Mouse (Mus musculus) midbrain, embryonic 15.5 days (tissue): ENCODE data around the gene Foxp3. TPM values are rescaled to one million over a fixed set of nuclear protein-coding genes. Genes with fewer than 3 reads are reported as not detected.

Experiments used
- ATAC-seq: fragments of 200-750 bp; cut with Nextera tagmentation; replicated peaks from 2 replicates; pipeline ENCODE4 v1.8.0; 2017; ENCODE audit warnings: moderate TSS enrichment
- H3K27ac ChIP-seq: fragments of 300-500 bp; sonication (generic); 2 replicates; pipeline ENCODE4 v1.5.1; 2015; ENCODE audit warnings: mild to moderate bottlenecking, inconsistent platforms
- H3K27me3 ChIP-seq: fragments of 300-500 bp; sonication (generic); replicated peaks from 2 replicates; pipeline ENCODE4 v1.6.1; 2015; ENCODE audit warnings: inconsistent platforms
- H3K36me3 ChIP-seq: fragments of 300-500 bp; sonication (generic); replicated peaks from 2 replicates; pipeline ENCODE4 v1.6.1; 2015; ENCODE audit warnings: inconsistent platforms
- H3K4me1 ChIP-seq: fragments of 300-500 bp; sonication (generic); 2 replicates; pipeline ENCODE4 v1.6.1; 2015; ENCODE audit warnings: inconsistent platforms
- H3K4me2 ChIP-seq: fragments of 300-500 bp; sonication (generic); 2 replicates; pipeline ENCODE4 v1.6.1; 2015; ENCODE audit warnings: inconsistent platforms, mild to moderate bottlenecking, moderate library complexity
- H3K4me3 ChIP-seq: fragments of 300-500 bp; sonication (generic); 2 replicates; pipeline ENCODE4 v1.5.1; 2015; ENCODE audit warnings: mild to moderate bottlenecking, inconsistent platforms
- H3K9ac ChIP-seq: fragments of 300-500 bp; sonication (generic); 2 replicates; pipeline ENCODE4 v1.6.1; 2015; ENCODE audit warnings: mild to moderate bottlenecking, inconsistent platforms
- H3K9me3 ChIP-seq: fragments of 300-500 bp; sonication (generic); 2 replicates; pipeline ENCODE4 v1.6.1; 2016; ENCODE audit warnings: inconsistent platforms
- WGBS: fragments of 180-500 bp; shearing (Covaris S2); methylation state at CpG from one replicate; pipeline ENCODE4 v1.1.7; 2015; ENCODE audit warnings: mixed read lengths; 5-methylcytosine and 5-hydroxymethylcytosine counted together
- polyA plus RNA-seq: library from polyadenylated mRNA; unstranded; fragments of >200 nt; fragmentation: Nextera tagmentation; extraction: Ambion mirVana; gene quantifications from 2 replicates; pipeline ENCODE4 v1.2.1, GENCODE M21; 2015

The Foxp3 gene
- 0.10 TPM in 1 of 2 replicates, not detected in the other for polyA plus RNA-seq

GRCm38 (mm10) chrX:7573176-7574086 is at the start of gene Foxp3:
Gene Foxp3, plus strand, starts transcription at chrX:7573644.
- Histone ChIP-seq H3K36me3 (no peaks in the 10 kb centered on the region), H3K4me2 (peak within 1 kb of the TSS; percentile 65), H3K4me1 (peaks cover 24% of the 10 kb centered on the region), H3K27me3 (no peaks in the 10 kb centered on the region), H3K27ac (peak within 1 kb of the TSS; percentile 93), H3K9me3 (no peaks in the 10 kb centered on the region), H3K9ac (peak within 1 kb of the TSS; percentile 65), H3K4me3 (peak within 1 kb of the TSS; percentile 54)
- ATAC-seq = peak; percentile 8
- 44% methylated on average over 69 of the region's 72 CpGs for WGBS

- Histone ChIP-seq H3K36me3 (no peaks in the 10 kb centered on the region), H3K27ac (no peak overlapping the region), H3K4me3 (no peak overlapping the region), H3K4me1 (no peaks in the 10 kb centered on the region), H3K27me3 (no peaks in the 10 kb centered on the region), H3K4me2 (no peak overlapping the region), H3K9me3 (no peaks in the 10 kb centered on the region), H3K9ac (no peak overlapping the region)
- WGBS = 33% methylated on average over 3 of the region's 3 CpGs
- ATAC-seq = no peak
Observed at GRCm38 (mm10) chrX:7524961-7525360, 48.5 kb upstream of the Foxp3 start.

GRCm38 (mm10) chrX:7553474-7553873 is 20.0 kb upstream of the Foxp3 start:
- Histone ChIP-seq H3K4me2 (no peak overlapping the region), H3K27ac (no peak overlapping the region), H3K9me3 (no peaks in the 10 kb centered on the region), H3K27me3 (no peaks in the 10 kb centered on the region), H3K9ac (no peak overlapping the region), H3K4me1 (no peaks in the 10 kb centered on the region), H3K4me3 (no peak overlapping the region), H3K36me3 (no peaks in the 10 kb centered on the region)
- 93% methylated on average over 4 of the region's 4 CpGs for WGBS
- no peak for ATAC-seq

GRCm38 (mm10) chrX:7563076-7563475 is 10.4 kb upstream of the Foxp3 start:
- Histone ChIP-seq H3K4me2 (no peak overlapping the region), H3K9ac (no peak overlapping the region), H3K9me3 (no peaks in the 10 kb centered on the region), H3K27ac (no peak overlapping the region), H3K4me3 (no peak overlapping the region), H3K4me1 (no peaks in the 10 kb centered on the region), H3K36me3 (no peaks in the 10 kb centered on the region), H3K27me3 (no peaks in the 10 kb centered on the region)
- ATAC-seq = no peak
- WGBS = 23% methylated on average over 2 of the region's 2 CpGs

GRCm38 (mm10) chrX:7566352-7566751 is 7.1 kb upstream of the Foxp3 start:
- no peak overlapping the region for H3K9ac ChIP-seq

GRCm38 (mm10) chrX:7567491-7567890 is 6.0 kb upstream of the Foxp3 start:
- WGBS = 73% methylated on average over 9 of the region's 9 CpGs
- H3K4me1 ChIP-seq = peaks cover 10% of the 10 kb centered on the region
- H3K4me2 ChIP-seq = no peak overlapping the region
- no peaks in the 10 kb centered on the region for H3K27me3 ChIP-seq
- H3K9me3 ChIP-seq = no peaks in the 10 kb centered on the region
- no peak overlapping the region for H3K9ac ChIP-seq
- no peak for ATAC-seq
- no peaks in the 10 kb centered on the region for H3K36me3 ChIP-seq
- no peak overlapping the region for H3K27ac ChIP-seq
- no peak overlapping the region for H3K4me3 ChIP-seq

More at GRCm38 (mm10) chrX:7566352-7566751, 7.1 kb upstream of the Foxp3 start:
- no peaks in the 10 kb centered on the region for H3K27me3 ChIP-seq
- no peak for ATAC-seq
- H3K9me3 ChIP-seq = no peaks in the 10 kb centered on the region
- H3K4me2 ChIP-seq = no peak overlapping the region
- H3K27ac ChIP-seq = no peak overlapping the region
- H3K36me3 ChIP-seq = no peaks in the 10 kb centered on the region
- H3K4me3 ChIP-seq = no peak overlapping the region
- 0 out of 2 replicates have a peak, but pooled peaks cover 4% of the 10 kb centered on the region for H3K4me1 ChIP-seq
- 86% methylated on average over 6 of the region's 6 CpGs for WGBS

GRCm38 (mm10) chrX:7570481-7571175 is 2.8 kb upstream of the Foxp3 start:
- 61% methylated on average over 7 of the region's 7 CpGs for WGBS
- H3K4me3 ChIP-seq = no peak overlapping the region
- H3K9me3 ChIP-seq = no peaks in the 10 kb centered on the region
- H3K27me3 ChIP-seq = no peaks in the 10 kb centered on the region
- ATAC-seq = no peak
- no peak overlapping the region for H3K9ac ChIP-seq
- H3K27ac ChIP-seq = no peak overlapping the region
- H3K4me2 ChIP-seq = no peak overlapping the region
- H3K36me3 ChIP-seq = no peaks in the 10 kb centered on the region
- H3K4me1 ChIP-seq = peaks cover 24% of the 10 kb centered on the region

- Histone ChIP-seq H3K4me2 (no peak overlapping the region), H3K9ac (no peak overlapping the region), H3K27ac (no peak overlapping the region), H3K27me3 (no peaks in the 10 kb centered on the region), H3K4me3 (no peak overlapping the region), H3K36me3 (no peaks in the 10 kb centered on the region), H3K4me1 (peaks cover 24% of the 10 kb centered on the region), H3K9me3 (no peaks in the 10 kb centered on the region)
- 93% methylated on average over 9 of the region's 9 CpGs for WGBS
- no peak for ATAC-seq
Observed at GRCm38 (mm10) chrX:7571565-7572136, 1.8 kb upstream of the Foxp3 start.

GRCm38 (mm10) chrX:7572466-7572865 is 978 bp upstream of the Foxp3 start:
- WGBS = 85% methylated on average over 10 of the region's 10 CpGs
- Histone ChIP-seq H3K27ac (no peak overlapping the region), H3K4me3 (peak overlapping the region; percentile 54; the same call in 1 of the 2 replicates), H3K36me3 (no peaks in the 10 kb centered on the region), H3K4me2 (peak overlapping the region; percentile 65), H3K9ac (no peak overlapping the region), H3K9me3 (no peaks in the 10 kb centered on the region), H3K4me1 (peaks cover 24% of the 10 kb centered on the region), H3K27me3 (no peaks in the 10 kb centered on the region)
- ATAC-seq = no peak

GRCm38 (mm10) chrX:7574087-7574884 is 842 bp downstream of the Foxp3 start, which contains the start of gene Ppp1r3f:
Gene Ppp1r3f, minus strand, starts transcription at chrX:7574283.
- peak; percentile 98 for ATAC-seq
- peak within 1 kb of the TSS; percentile 93 for H3K27ac ChIP-seq
- no peaks in the 10 kb centered on the region for H3K27me3 ChIP-seq
- H3K9me3 ChIP-seq = no peaks in the 10 kb centered on the region
- H3K4me3 ChIP-seq = peak within 1 kb of the TSS; percentile 54
- 22% methylated on average over 65 of the region's 65 CpGs for WGBS
- H3K4me2 ChIP-seq = peak within 1 kb of the TSS; percentile 65
- H3K9ac ChIP-seq = peak within 1 kb of the TSS; percentile 65
- peaks cover 24% of the 10 kb centered on the region for H3K4me1 ChIP-seq
- no peaks in the 10 kb centered on the region for H3K36me3 ChIP-seq

GRCm38 (mm10) chrX:7574885-7575231 is 1.4 kb downstream of the Foxp3 start:
- peak overlapping the region; percentile 46 for H3K4me2 ChIP-seq
- H3K9me3 ChIP-seq = no peaks in the 10 kb centered on the region
- no peak overlapping the region for H3K9ac ChIP-seq
- 22% methylated on average over 6 of the region's 6 CpGs for WGBS
- H3K4me1 ChIP-seq = peaks cover 24% of the 10 kb centered on the region
- peak overlapping the region; percentile 93 for H3K27ac ChIP-seq
- H3K4me3 ChIP-seq = peak overlapping the region; percentile 54
- no peaks in the 10 kb centered on the region for H3K36me3 ChIP-seq
- H3K27me3 ChIP-seq = no peaks in the 10 kb centered on the region
- peak; percentile 15 for ATAC-seq
